Mouse (Mus musculus): ENCODE results near the gene March1. TPM values are rescaled to one million over a fixed set of nuclear protein-coding genes. Genes with fewer than 3 reads are reported as not detected.

March1 gene
- polyA plus RNA-seq, 1 experiment from 2014 or later, result 1.2 TPM

- Histone ChIP-seq H3K9ac (no peak overlapping the region), H3K27ac (no peak overlapping the region), H3K27me3 (replicated peaks) (no peaks in the 10 kb centered on the region), H3K4me3 (replicated peaks) (no peak overlapping the region), H3K4me1 (no peaks in the 10 kb centered on the region), H3K4me2 (no peak overlapping the region), H3K9me3 (no peaks in the 10 kb centered on the region), H3K36me3 (no peaks in the 10 kb centered on the region)
- ATAC-seq (ENCODE audit: insufficient read depth, low FRiP score, low read depth), result no peak
- 57% methylated on average over 2 of the region's 2 CpGs for WGBS
Measured at GRCm38 (mm10) chr8:65775815-65776214, 158.1 kb downstream of the March1 start.

GRCm38 (mm10) chr8:65781156-65781555 lies 163.5 kb downstream of the March1 start:
- Histone ChIP-seq H3K4me1 (no peaks in the 10 kb centered on the region), H3K4me3 (replicated peaks) (no peak overlapping the region), H3K9ac (no peak overlapping the region), H3K4me2 (no peak overlapping the region), H3K27me3 (replicated peaks) (no peaks in the 10 kb centered on the region), H3K9me3 (no peaks in the 10 kb centered on the region), H3K27ac (no peak overlapping the region), H3K36me3 (no peaks in the 10 kb centered on the region)
- WGBS, result 59% methylated on average over 5 of the region's 5 CpGs
- ATAC-seq (ENCODE audit: insufficient read depth, low FRiP score, low read depth), result no peak

- Histone ChIP-seq H3K4me1 (no peaks in the 10 kb centered on the region), H3K27me3 (replicated peaks) (no peaks in the 10 kb centered on the region), H3K36me3 (no peaks in the 10 kb centered on the region), H3K9me3 (no peaks in the 10 kb centered on the region), H3K27ac (no peak overlapping the region), H3K4me2 (no peak overlapping the region), H3K9ac (no peak overlapping the region), H3K4me3 (replicated peaks) (no peak overlapping the region)
- no peak for ATAC-seq (ENCODE audit: insufficient read depth, low FRiP score, low read depth)
- WGBS, result 81% methylated on average over 2 of the region's 2 CpGs
Measured at GRCm38 (mm10) chr8:65812971-65813370, 195.3 kb downstream of the March1 start.

DNA sequence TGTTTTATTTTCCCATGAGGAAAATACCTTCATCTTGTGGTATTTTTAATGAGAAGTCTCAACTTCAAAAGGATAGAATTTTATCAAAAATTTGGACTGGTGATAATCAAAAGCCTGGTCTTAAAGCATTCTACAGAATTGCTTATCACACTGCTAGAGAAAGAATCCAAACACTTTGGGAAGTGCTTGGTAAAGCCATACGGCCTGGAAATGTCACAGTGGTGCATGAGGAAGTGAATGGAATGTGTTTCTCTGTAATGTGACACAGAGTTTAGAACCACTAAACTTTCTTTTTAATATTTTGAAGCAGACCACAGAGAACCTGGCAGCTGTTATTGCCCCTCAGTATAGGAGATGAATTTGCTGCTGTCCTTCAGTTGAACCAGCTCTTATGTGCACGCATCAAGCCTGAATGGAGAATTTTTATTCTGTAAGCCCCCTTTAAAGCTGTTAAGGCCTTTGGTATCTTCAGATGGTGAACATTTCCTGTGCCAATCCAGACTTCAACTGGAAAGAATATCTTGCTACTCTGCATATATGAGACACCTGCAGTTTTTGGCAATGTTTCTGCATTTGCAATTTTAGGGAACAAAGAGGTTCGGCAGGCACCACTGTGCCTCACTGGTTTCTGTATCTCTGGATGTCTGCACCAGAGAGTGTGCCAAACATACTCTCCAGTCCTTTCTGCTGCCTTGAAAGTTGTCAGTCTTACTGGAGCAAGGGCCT lies 304.8 kb downstream of the March1 start:
- Histone ChIP-seq H3K27me3 (replicated peaks) (no peaks in the 10 kb centered on the region), H3K27ac (no peak overlapping the region), H3K9ac (no peak overlapping the region), H3K4me3 (replicated peaks) (no peak overlapping the region), H3K4me1 (no peaks in the 10 kb centered on the region), H3K4me2 (no peak overlapping the region), H3K36me3 (no peaks in the 10 kb centered on the region), H3K9me3 (no peaks in the 10 kb centered on the region)
- 72% methylated on average over 3 of the region's 3 CpGs for WGBS
- no peak for ATAC-seq (ENCODE audit: insufficient read depth, low FRiP score, low read depth)

- 22% methylated on average over 5 of the region's 5 CpGs for WGBS
- Histone ChIP-seq H3K27me3 (replicated peaks) (no peaks in the 10 kb centered on the region), H3K4me1 (no peaks in the 10 kb centered on the region), H3K27ac (no peak overlapping the region), H3K4me3 (replicated peaks) (no peak overlapping the region), H3K36me3 (no peaks in the 10 kb centered on the region), H3K9ac (no peak overlapping the region), H3K9me3 (no peaks in the 10 kb centered on the region), H3K4me2 (no peak overlapping the region)
- no peak for ATAC-seq (ENCODE audit: insufficient read depth, low FRiP score, low read depth)
Measured at GRCm38 (mm10) chr8:65956948-65957347, 339.2 kb downstream of the March1 start.

- H3K9me3 ChIP-seq, result no peaks in the 10 kb centered on the region
- no peak overlapping the region for H3K9ac ChIP-seq
- H3K36me3 ChIP-seq, result no peaks in the 10 kb centered on the region
- H3K27me3 ChIP-seq (replicated peaks), result no peaks in the 10 kb centered on the region
- H3K4me2 ChIP-seq, result no peak overlapping the region
- no peak overlapping the region for H3K27ac ChIP-seq
- H3K4me3 ChIP-seq (replicated peaks), result no peak overlapping the region
- no peak for ATAC-seq (ENCODE audit: insufficient read depth, low FRiP score, low read depth)
- H3K4me1 ChIP-seq, result no peaks in the 10 kb centered on the region
Measured at GRCm38 (mm10) chr8:65957492-65957891, 339.8 kb downstream of the March1 start.

GRCm38 (mm10) chr8:65966502-65967222 lies 349.0 kb downstream of the March1 start:
- WGBS, result 18% methylated on average over 10 of the region's 10 CpGs
- H3K4me3 ChIP-seq (replicated peaks), result no peak overlapping the region
- H3K4me2 ChIP-seq, result no peak overlapping the region
- H3K9ac ChIP-seq, result no peak overlapping the region
- no peaks in the 10 kb centered on the region for H3K36me3 ChIP-seq
- H3K27me3 ChIP-seq (replicated peaks), result no peaks in the 10 kb centered on the region
- no peaks in the 10 kb centered on the region for H3K4me1 ChIP-seq
- no peak overlapping the region for H3K27ac ChIP-seq
- no peak for ATAC-seq (ENCODE audit: insufficient read depth, low FRiP score, low read depth)
- H3K9me3 ChIP-seq, result no peaks in the 10 kb centered on the region

GRCm38 (mm10) chr8:65967223-65967778 lies 349.6 kb downstream of the March1 start:
- H3K27me3 ChIP-seq (replicated peaks), result no peaks in the 10 kb centered on the region
- no peak overlapping the region for H3K4me3 ChIP-seq (replicated peaks)
- no peak overlapping the region for H3K27ac ChIP-seq
- WGBS, result 68% methylated on average over 8 of the region's 8 CpGs
- H3K9ac ChIP-seq, result no peak overlapping the region
- no peaks in the 10 kb centered on the region for H3K9me3 ChIP-seq
- H3K36me3 ChIP-seq, result no peaks in the 10 kb centered on the region
- H3K4me1 ChIP-seq, result no peaks in the 10 kb centered on the region
- ATAC-seq (ENCODE audit: insufficient read depth, low FRiP score, low read depth), result no peak
- H3K4me2 ChIP-seq, result no peak overlapping the region

GRCm38 (mm10) chr8:65976905-65977304 lies 359.2 kb downstream of the March1 start:
- WGBS, result 75% methylated on average over 5 of the region's 5 CpGs
- Histone ChIP-seq H3K27me3 (replicated peaks) (no peaks in the 10 kb centered on the region), H3K4me1 (no peaks in the 10 kb centered on the region), H3K4me3 (replicated peaks) (no peak overlapping the region), H3K36me3 (no peaks in the 10 kb centered on the region), H3K4me2 (no peak overlapping the region), H3K9ac (no peak overlapping the region), H3K9me3 (no peaks in the 10 kb centered on the region), H3K27ac (no peak overlapping the region)
- no peak for ATAC-seq (ENCODE audit: insufficient read depth, low FRiP score, low read depth)

DNA sequence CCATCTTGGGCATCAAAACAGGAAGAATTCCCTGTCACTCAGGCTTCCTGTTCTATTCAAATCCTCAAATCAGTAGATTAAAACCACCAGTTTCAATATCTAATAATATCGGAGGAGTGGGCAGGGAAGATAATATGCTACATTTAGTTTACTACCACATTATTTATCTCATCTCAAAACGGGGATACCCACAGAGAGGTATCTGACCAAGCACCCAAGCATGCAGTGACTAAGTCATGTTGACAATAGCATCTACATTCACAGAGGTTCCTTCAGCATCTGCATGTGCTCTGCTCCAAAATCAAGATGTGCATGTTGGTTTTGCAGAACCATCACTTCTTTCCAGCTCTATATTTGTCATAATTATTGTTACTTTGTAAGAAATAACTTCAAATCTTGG lies 364.3 kb downstream of the March1 start:
- no peak for ATAC-seq (ENCODE audit: insufficient read depth, low FRiP score, low read depth)

DNA sequence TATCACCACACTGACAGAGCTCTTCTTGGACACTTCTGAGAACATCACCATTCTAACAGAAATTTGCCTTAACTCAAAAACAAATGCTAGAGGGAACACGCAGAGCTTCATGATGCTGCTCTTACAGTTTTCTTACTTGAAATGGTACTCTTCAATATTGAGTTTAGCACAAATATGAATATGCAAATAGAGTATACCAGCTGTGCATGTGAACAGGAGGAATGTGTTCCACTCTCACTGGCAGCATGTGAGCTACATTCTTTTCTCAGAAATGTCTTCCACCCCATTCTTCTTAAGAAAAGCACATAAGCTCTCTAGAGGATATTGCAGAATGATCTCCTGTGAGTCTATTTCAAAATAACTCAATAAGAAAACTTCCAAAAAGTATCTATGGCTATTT lies 370.0 kb downstream of the March1 start:
- no peak for ATAC-seq (ENCODE audit: insufficient read depth, low FRiP score, low read depth)
- Histone ChIP-seq H3K36me3 (no peaks in the 10 kb centered on the region), H3K9ac (no peak overlapping the region), H3K27ac (no peak overlapping the region), H3K4me1 (no peaks in the 10 kb centered on the region), H3K27me3 (replicated peaks) (no peaks in the 10 kb centered on the region), H3K4me3 (replicated peaks) (no peak overlapping the region), H3K4me2 (no peak overlapping the region), H3K9me3 (no peaks in the 10 kb centered on the region)
- 82% methylated on average over 1 of the region's 1 CpGs for WGBS

More for the DNA sequence above, 364.3 kb downstream of the March1 start:
- Histone ChIP-seq H3K9ac (no peak overlapping the region), H3K4me3 (replicated peaks) (no peak overlapping the region), H3K27me3 (replicated peaks) (no peaks in the 10 kb centered on the region), H3K4me1 (no peaks in the 10 kb centered on the region), H3K4me2 (no peak overlapping the region), H3K36me3 (no peaks in the 10 kb centered on the region), H3K9me3 (no peaks in the 10 kb centered on the region), H3K27ac (no peak overlapping the region)
- 78% methylated on average over 2 of the region's 2 CpGs for WGBS

- WGBS, result 85% methylated on average over 2 of the region's 2 CpGs
- H3K4me1 ChIP-seq, result no peaks in the 10 kb centered on the region
- no peak overlapping the region for H3K4me2 ChIP-seq
- no peaks in the 10 kb centered on the region for H3K9me3 ChIP-seq
- no peaks in the 10 kb centered on the region for H3K27me3 ChIP-seq (replicated peaks)
- H3K36me3 ChIP-seq, result no peaks in the 10 kb centered on the region
- H3K9ac ChIP-seq, result no peak overlapping the region
- no peak overlapping the region for H3K4me3 ChIP-seq (replicated peaks)
- ATAC-seq (ENCODE audit: insufficient read depth, low FRiP score, low read depth), result no peak
- H3K27ac ChIP-seq, result no peak overlapping the region
Measured at GRCm38 (mm10) chr8:66022815-66023214, 405.1 kb downstream of the March1 start.

All from stomach, embryonic 15.5 days (tissue).